Mouse (Mus musculus): ENCODE data around the gene Hspb6.

- TF ChIP-seq CTCF (IDR thresholded peaks at IDR 0.05; ENCODE audit: low read depth, low read length) = no peak
- TF ChIP-seq GATA1 (IDR thresholded peaks at IDR 0.05; ENCODE audit: borderline replicate concordance, low read length) = no peak
- TF ChIP-seq GATA2 (IDR thresholded peaks at IDR 0.05; ENCODE audit: borderline replicate concordance, low read depth, low read length) = no peak
These were observed 52.4 kb downstream of the Hspb6 start for GRCm38 (mm10) chr7:30604424-30604823.

All from G1E (cell line).